Mouse (Mus musculus): ENCODE data around the gene Ptgfrn.

The Ptgfrn gene

GRCm38 (mm10) chr3:101112518-101112894 lies 2.4 kb upstream of the Ptgfrn start:
- no peak for DNase-seq

GRCm38 (mm10) chr3:101111848-101112517 lies 1.9 kb upstream of the Ptgfrn start:
- DNase-seq: no peak

GRCm38 (mm10) chr3:101111321-101111720 lies 1.2 kb upstream of the Ptgfrn start:
- DNase-seq: no peak

GRCm38 (mm10) chr3:101110838-101111103 lies 693 bp upstream of the Ptgfrn start:
- DNase-seq: no peak

- DNase-seq: peak; percentile 54
Measured at GRCm38 (mm10) chr3:101109558-101110021, 488 bp downstream of the Ptgfrn start.

GRCm38 (mm10) chr3:101108848-101109247 lies 1.2 kb downstream of the Ptgfrn start:
- DNase-seq: no peak

- no peak for DNase-seq
Measured at GRCm38 (mm10) chr3:101108282-101108681, 1.8 kb downstream of the Ptgfrn start.

GRCm38 (mm10) chr3:101106326-101106725 lies 3.8 kb downstream of the Ptgfrn start:
- no peak for DNase-seq

GRCm38 (mm10) chr3:101105486-101105885 lies 4.6 kb downstream of the Ptgfrn start:
- no peak for DNase-seq

GRCm38 (mm10) chr3:101104883-101105282 lies 5.2 kb downstream of the Ptgfrn start:
- peak; percentile 33 for DNase-seq

GRCm38 (mm10) chr3:101103770-101104169 lies 6.3 kb downstream of the Ptgfrn start:
- DNase-seq: peak; percentile 48

- DNase-seq: no peak
Measured at GRCm38 (mm10) chr3:101102106-101102505, 8.0 kb downstream of the Ptgfrn start.

- no peak for DNase-seq
Measured at GRCm38 (mm10) chr3:101101184-101101583, 8.9 kb downstream of the Ptgfrn start.

GRCm38 (mm10) chr3:101099701-101100357 lies 10.2 kb downstream of the Ptgfrn start:
- peak; percentile 61 for DNase-seq

GRCm38 (mm10) chr3:101098073-101098472 lies 12.0 kb downstream of the Ptgfrn start:
- peak; percentile 69 for DNase-seq

GRCm38 (mm10) chr3:101097146-101097800 lies 12.8 kb downstream of the Ptgfrn start:
- DNase-seq: no peak

GRCm38 (mm10) chr3:101095761-101096449 lies 14.2 kb downstream of the Ptgfrn start:
- DNase-seq: no peak

- DNase-seq: no peak
Measured at GRCm38 (mm10) chr3:101092202-101092601, 17.9 kb downstream of the Ptgfrn start.

- DNase-seq: no peak
Measured at GRCm38 (mm10) chr3:101086584-101087445, 23.3 kb downstream of the Ptgfrn start.

GRCm38 (mm10) chr3:101080925-101081324 lies 29.2 kb downstream of the Ptgfrn start:
- no peak for DNase-seq

GRCm38 (mm10) chr3:101078344-101078743 lies 31.7 kb downstream of the Ptgfrn start:
- DNase-seq: peak; percentile 56

- no peak for DNase-seq
Measured at GRCm38 (mm10) chr3:101077710-101078100, 32.4 kb downstream of the Ptgfrn start.

Data from lung, postnatal 10 days (tissue).